Mouse (Mus musculus) heart, embryonic 14.5 days (tissue): ENCODE data around the gene Defb13. TPM values are rescaled to one million over a fixed set of nuclear protein-coding genes. Genes with fewer than 3 reads are reported as not detected.

Experiments used
- ATAC-seq: fragments of 200-750 bp; cut with Nextera tagmentation; 2 replicates; pipeline ENCODE4 v1.8.0; 2017; ENCODE audit warnings: low read depth, moderate TSS enrichment; ENCODE audit not compliant: insufficient number of reproducible peaks, insufficient read depth, low FRiP score
- H3K27ac ChIP-seq, 2 experiments: fragments of 200-500 bp in 1 of 2; fragments of 300-500 bp in 1 of 2; sonication (generic) in 1 of 2; replicated peaks in 1 of 2; 2 replicates each; pipeline ENCODE4 v1.5.1; 2012 to 2014; ENCODE audit warnings: low read depth in 2 of 2, low read length in 2 of 2, control low read depth in 1 of 2, mild to moderate bottlenecking in 1 of 2, mixed read lengths in 1 of 2; ENCODE audit not compliant: control insufficient read depth in 1 of 2, insufficient read depth in 1 of 2
- H3K27me3 ChIP-seq: fragments of 300-500 bp; sonication (generic); 2 replicates; pipeline ENCODE4 v1.6.1; 2014; ENCODE audit warnings: mild to moderate bottlenecking, low read length, control low read depth; ENCODE audit not compliant: control insufficient read depth, insufficient read depth
- H3K36me3 ChIP-seq: fragments of 300-500 bp; sonication (generic); 2 replicates; pipeline ENCODE4 v1.6.1; 2014; ENCODE audit warnings: mild to moderate bottlenecking, control low read depth, low read length, mixed read lengths; ENCODE audit not compliant: control insufficient read depth, insufficient read depth
- H3K4me1 ChIP-seq, 2 experiments: fragments of 200-500 bp in 1 of 2; fragments of 300-500 bp in 1 of 2; sonication (generic) in 1 of 2; 2 replicates each; pipeline ENCODE4 v1.6.1; 2012 to 2014; ENCODE audit warnings: low read length in 2 of 2, control low read depth in 1 of 2, mixed read lengths in 1 of 2; ENCODE audit not compliant: control insufficient read depth in 2 of 2, insufficient read depth in 2 of 2
- H3K4me2 ChIP-seq: fragments of 300-500 bp; sonication (generic); 2 replicates; pipeline ENCODE4 v1.6.1; 2014; ENCODE audit warnings: mild to moderate bottlenecking, low read length
- H3K4me3 ChIP-seq, 2 experiments: fragments of 200-500 bp in 1 of 2; fragments of 300-500 bp in 1 of 2; sonication (generic) in 1 of 2; 2 replicates each; pipeline ENCODE4 v1.5.1; 2012 to 2014; ENCODE audit warnings: low read length in 2 of 2, mild to moderate bottlenecking in 2 of 2, control low read depth in 1 of 2, low read depth in 1 of 2, moderate library complexity in 1 of 2; ENCODE audit not compliant: control insufficient read depth in 1 of 2, insufficient read depth in 1 of 2
- H3K9ac ChIP-seq: fragments of 300-500 bp; sonication (generic); 2 replicates; pipeline ENCODE4 v1.6.1; 2014; ENCODE audit warnings: mild to moderate bottlenecking, low read length
- H3K9me3 ChIP-seq: fragments of 300-500 bp; sonication (generic); 2 replicates; pipeline ENCODE4 v1.6.1; 2016; ENCODE audit warnings: low read length, control low read depth; ENCODE audit not compliant: control insufficient read depth
- WGBS: fragments of 180-500 bp; shearing (Covaris S2); extraction: QIAGEN DNeasy Blood & Tissue Kit; methylation state at CpG from one replicate; pipeline ENCODE4 v1.1.7; 2014; 5-methylcytosine and 5-hydroxymethylcytosine counted together
- polyA plus RNA-seq: library from polyadenylated mRNA; unstranded; fragments of >200 nt; fragmentation: Nextera tagmentation; extraction: Ambion mirVana; gene quantifications from 2 replicates; pipeline ENCODE4 v1.2.1, GENCODE M21; 2014

Gene Defb13
- polyA plus RNA-seq, 1 experiment from 2014 or later: not detected

DNA sequence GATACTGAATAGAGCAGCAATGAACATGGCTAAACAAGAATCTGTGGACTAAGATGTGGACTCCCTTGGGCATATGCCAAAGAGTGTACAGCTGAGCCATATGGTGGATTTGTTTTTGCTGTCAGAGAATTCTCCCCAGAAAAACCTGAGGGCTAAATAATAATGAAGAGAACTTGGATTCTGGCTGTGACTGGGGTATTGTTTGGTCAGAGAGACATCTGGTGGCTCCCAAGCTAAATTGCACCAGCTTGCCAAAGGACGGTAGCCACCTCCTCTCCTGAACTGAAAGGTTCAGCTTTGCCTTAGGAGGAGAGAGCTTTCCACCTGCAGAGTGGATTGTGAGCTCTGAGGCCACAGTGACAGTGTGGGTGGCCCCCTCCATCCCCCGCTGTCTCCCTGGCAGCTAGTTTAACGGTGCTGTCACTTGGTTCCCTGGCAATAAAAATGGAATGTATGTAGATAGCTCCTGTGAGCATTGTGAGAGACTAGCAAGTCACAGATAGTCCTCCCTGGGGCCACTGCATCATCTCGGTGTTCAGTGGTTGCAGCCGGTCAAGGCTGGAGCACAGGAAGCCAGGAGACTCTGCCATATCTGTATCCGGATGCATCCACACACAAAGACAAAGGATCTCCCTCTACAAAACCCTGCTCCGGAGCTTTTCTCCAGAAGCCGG is 35.2 kb downstream of the Defb13 start:
- H3K36me3 ChIP-seq: no peaks in the 10 kb centered on the region
- ATAC-seq: no peak
- H3K4me1 ChIP-seq: no peaks in the 10 kb centered on the region
- H3K9me3 ChIP-seq: no peaks in the 10 kb centered on the region
- no peaks in the 10 kb centered on the region for H3K27me3 ChIP-seq
- H3K9ac ChIP-seq: no peak overlapping the region
- H3K4me3 ChIP-seq: no peak overlapping the region
- H3K4me2 ChIP-seq: no peak overlapping the region
- 56% methylated on average over 8 of the region's 8 CpGs for WGBS
- no peak overlapping the region for H3K27ac ChIP-seq

DNA sequence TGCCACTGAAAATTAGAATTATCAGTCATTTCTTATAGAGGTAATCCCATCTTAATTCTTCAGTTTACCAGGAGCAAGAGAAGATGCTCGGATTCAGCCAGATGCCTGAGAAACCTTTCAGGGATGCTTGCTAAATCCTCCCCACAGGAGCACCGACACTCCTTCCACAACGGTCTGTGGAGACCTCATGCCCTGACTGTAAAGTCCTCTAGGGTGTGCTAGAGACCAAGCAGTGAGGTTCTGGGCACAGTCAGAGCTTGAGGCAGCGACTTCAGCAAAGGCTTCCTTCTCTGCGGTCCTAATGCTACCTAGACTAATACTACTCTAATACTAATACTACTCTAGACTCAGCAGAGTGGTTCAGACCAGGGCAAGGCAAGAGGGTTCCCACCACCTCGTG is 45.6 kb downstream of the Defb13 start:
- no peaks in the 10 kb centered on the region for H3K36me3 ChIP-seq
- H3K4me1 ChIP-seq: no peaks in the 10 kb centered on the region
- no peak for ATAC-seq
- H3K9ac ChIP-seq: no peak overlapping the region
- H3K27ac ChIP-seq: no peak overlapping the region
- no peak overlapping the region for H3K4me2 ChIP-seq
- no peak overlapping the region for H3K4me3 ChIP-seq
- 19% methylated on average over 6 of the region's 6 CpGs for WGBS
- no peaks in the 10 kb centered on the region for H3K9me3 ChIP-seq
- H3K27me3 ChIP-seq: no peaks in the 10 kb centered on the region

DNA sequence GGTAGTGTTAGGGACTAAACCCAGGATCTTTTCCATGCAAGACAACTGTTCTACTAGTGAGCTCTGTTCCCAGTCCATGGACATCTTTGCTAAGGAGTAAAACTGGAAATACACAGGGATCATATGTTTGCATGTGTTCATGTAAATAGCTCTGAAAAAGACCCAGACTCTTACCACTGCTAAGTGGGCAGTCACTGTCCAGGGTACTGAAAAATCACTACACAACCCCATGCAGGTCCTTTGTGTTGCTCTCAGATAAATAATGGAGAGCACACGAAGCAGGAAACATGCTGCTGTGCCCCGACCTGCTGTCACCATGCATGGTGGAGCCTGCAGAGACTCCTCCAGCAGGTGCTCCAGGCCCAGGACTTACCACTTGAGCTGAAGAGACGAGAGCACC is 48.6 kb downstream of the Defb13 start:
- Histone ChIP-seq H3K4me2 (no peak overlapping the region), H3K27me3 (no peaks in the 10 kb centered on the region), H3K4me1 (no peaks in the 10 kb centered on the region), H3K4me3 (no peak overlapping the region), H3K27ac (no peak overlapping the region), H3K9ac (no peak overlapping the region), H3K9me3 (no peaks in the 10 kb centered on the region), H3K36me3 (no peaks in the 10 kb centered on the region)
- ATAC-seq: no peak
- WGBS: 46% methylated on average over 3 of the region's 3 CpGs

Other genes starting within 250 kb of the Defb13 start
- gene AY761184, start 243.1 kb upstream of the Defb13 start, polyA plus RNA-seq: not detected in 2 replicates
- not detected in 2 replicates for gene Defa24, start 212.3 kb upstream of the Defb13 start, polyA plus RNA-seq
- gene Defb50, start 123.2 kb upstream of the Defb13 start, polyA plus RNA-seq: not detected in 2 replicates
- not detected in 2 replicates for gene Defb2, start 106.8 kb upstream of the Defb13 start, polyA plus RNA-seq
- gene Defb10, start 87.9 kb upstream of the Defb13 start, polyA plus RNA-seq: not detected in 2 replicates
- not detected in 2 replicates for gene Defb9, start 61.3 kb upstream of the Defb13 start, polyA plus RNA-seq
- not detected in 2 replicates for gene Defb11, start 40.4 kb upstream of the Defb13 start, polyA plus RNA-seq
- not detected in 2 replicates for gene Defb15, start 14.1 kb upstream of the Defb13 start, polyA plus RNA-seq
- not detected in 2 replicates for gene Defb35, start 8.4 kb upstream of the Defb13 start, polyA plus RNA-seq
- gene Fam90a1a, start 12.0 kb downstream of the Defb13 start, polyA plus RNA-seq: not detected in 2 replicates
- gene Ccdc70, start 23.0 kb downstream of the Defb13 start, polyA plus RNA-seq: not detected in 2 replicates
- 0.84 and 1.1 TPM in 2 replicates for gene Atp7b, start 113.5 kb downstream of the Defb13 start, polyA plus RNA-seq
- gene Alg11, start 114.0 kb downstream of the Defb13 start, polyA plus RNA-seq: 17.5 and 20.1 TPM in 2 replicates
- 0.20 and 0.30 TPM in 2 replicates for gene Nek5, start 178.3 kb downstream of the Defb13 start, polyA plus RNA-seq
- gene Nek3, start 219.7 kb downstream of the Defb13 start, polyA plus RNA-seq: 5.1 and 5.6 TPM in 2 replicates
- gene Ckap2, start 239.1 kb downstream of the Defb13 start, polyA plus RNA-seq: 34.9 and 36.5 TPM in 2 replicates
- 22.4 and 24.2 TPM in 2 replicates for gene Vps36, start 246.0 kb downstream of the Defb13 start, polyA plus RNA-seq